Mouse (Mus musculus): ENCODE results near the gene Nhlh2.

Gene Nhlh2

GRCm38 (mm10) chr3:102025659-102026058 is 15.8 kb downstream of the Nhlh2 start:
- DNase-seq (ENCODE audit: low read depth): no peak

GRCm38 (mm10) chr3:102027880-102028279 is 18.0 kb downstream of the Nhlh2 start:
- peak; percentile 1 for DNase-seq (ENCODE audit: low read depth)

- DNase-seq (ENCODE audit: low read depth): no peak
Measured at GRCm38 (mm10) chr3:102037806-102038205, 27.9 kb downstream of the Nhlh2 start.

GRCm38 (mm10) chr3:102038608-102039007 is 28.7 kb downstream of the Nhlh2 start:
- DNase-seq (ENCODE audit: low read depth): no peak

- DNase-seq (ENCODE audit: low read depth): no peak
Measured at GRCm38 (mm10) chr3:102041632-102042031, 31.8 kb downstream of the Nhlh2 start.

- no peak for DNase-seq (ENCODE audit: low read depth)
Measured at GRCm38 (mm10) chr3:102045071-102045470, 35.2 kb downstream of the Nhlh2 start.

- no peak for DNase-seq (ENCODE audit: low read depth)
Measured at GRCm38 (mm10) chr3:102047532-102047931, 37.7 kb downstream of the Nhlh2 start.

GRCm38 (mm10) chr3:102049207-102050104 is 39.6 kb downstream of the Nhlh2 start:
- no peak for DNase-seq (ENCODE audit: low read depth)

GRCm38 (mm10) chr3:102052036-102052435 is 42.2 kb downstream of the Nhlh2 start:
- no peak for DNase-seq (ENCODE audit: low read depth)

- DNase-seq (ENCODE audit: low read depth): no peak
Measured at GRCm38 (mm10) chr3:102053293-102053692, 43.4 kb downstream of the Nhlh2 start.

- no peak for DNase-seq (ENCODE audit: low read depth)
Measured at GRCm38 (mm10) chr3:102055878-102056277, 46.0 kb downstream of the Nhlh2 start.

GRCm38 (mm10) chr3:102060065-102060464 is 50.2 kb downstream of the Nhlh2 start:
- no peak for DNase-seq (ENCODE audit: low read depth)

- DNase-seq (ENCODE audit: low read depth): peak; percentile 21
Measured at GRCm38 (mm10) chr3:102061923-102062670, 52.2 kb downstream of the Nhlh2 start.

- DNase-seq (ENCODE audit: low read depth): no peak
Measured at GRCm38 (mm10) chr3:102062671-102063010, 52.8 kb downstream of the Nhlh2 start.

- no peak for DNase-seq (ENCODE audit: low read depth)
Measured at GRCm38 (mm10) chr3:102063273-102064120, 53.6 kb downstream of the Nhlh2 start.

GRCm38 (mm10) chr3:102064566-102064965 is 54.7 kb downstream of the Nhlh2 start:
- DNase-seq (ENCODE audit: low read depth): no peak

Data from naive thymus-derived CD4-positive, alpha-beta T cell, adult 2 months (primary cell).